Mouse (Mus musculus): Measurements from ENCODE around the gene Arhgap1.
A peak's percentile ranks its signal among the peaks of the same experiment; 100 is the strongest.

The Arhgap1 gene

GRCm38 (mm10) chr2:91699225-91699624, 49.6 kb downstream of the Arhgap1 start:
- peak; percentile 19 for DNase-seq (ENCODE audit: low spot score)

DNA sequence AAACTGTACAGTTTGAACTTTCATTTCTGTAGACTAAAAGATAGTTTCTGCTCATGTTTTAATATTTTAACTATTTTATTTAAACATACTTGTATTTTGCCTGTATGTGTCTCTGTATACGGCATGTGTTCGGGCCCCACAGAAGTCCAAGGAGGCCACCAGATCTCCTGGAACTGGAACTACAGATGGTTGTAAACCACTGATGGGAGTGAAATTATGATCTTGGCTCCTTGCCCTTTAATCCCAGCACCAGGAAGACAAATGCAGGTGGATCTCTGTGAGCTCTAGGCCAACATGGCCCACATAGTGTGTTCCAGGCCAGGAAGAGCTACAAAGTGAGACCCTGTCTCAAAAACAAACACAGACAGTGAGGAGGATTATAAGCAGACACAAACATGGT, 51.7 kb downstream of the Arhgap1 start:
- no peak for DNase-seq (ENCODE audit: low spot score)

GRCm38 (mm10) chr2:91705736-91706135, 56.1 kb downstream of the Arhgap1 start:
- no peak for DNase-seq (ENCODE audit: low spot score)

DNA sequence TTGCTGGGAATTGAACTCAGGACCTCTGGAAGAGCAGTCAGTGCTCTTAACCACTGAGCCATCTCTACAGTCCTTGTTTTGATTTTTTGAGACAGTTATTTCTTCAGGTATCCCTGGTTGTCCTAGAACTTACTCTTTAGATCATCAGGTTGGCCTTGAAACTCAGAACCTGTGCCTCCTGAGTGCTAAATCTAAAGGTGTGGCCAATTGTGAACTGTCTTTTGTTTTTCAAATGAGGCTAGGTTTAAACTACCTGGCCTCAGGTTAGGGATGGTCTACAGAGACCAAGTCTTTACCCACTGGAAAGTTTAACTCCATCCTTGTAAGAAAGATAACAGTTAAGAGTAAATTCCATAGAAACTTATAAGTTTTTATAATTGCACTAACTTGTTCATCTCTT, 56.8 kb downstream of the Arhgap1 start:
- DNase-seq (ENCODE audit: low spot score): no peak

DNA sequence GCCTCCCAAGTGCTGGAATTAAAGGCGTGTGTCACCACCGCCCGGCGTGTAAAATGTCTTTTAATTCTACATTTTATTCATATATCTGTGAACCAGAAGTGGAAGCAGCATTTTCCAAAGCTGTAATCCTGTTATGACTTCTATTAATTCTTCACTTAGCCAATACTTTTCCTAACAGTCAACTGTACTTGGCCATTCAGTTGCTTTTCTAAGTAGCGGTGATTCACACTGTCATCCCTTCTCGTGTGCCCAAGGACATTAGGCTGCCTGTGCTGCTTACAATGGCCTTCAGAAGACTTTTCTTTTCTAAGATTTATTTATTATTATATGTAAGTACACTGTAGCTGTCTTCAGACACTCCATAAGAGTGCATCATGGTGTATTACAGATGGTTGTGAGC, 58.7 kb downstream of the Arhgap1 start:
- DNase-seq (ENCODE audit: low spot score): no peak

- peak; percentile 93 for DNase-seq (ENCODE audit: low spot score)
Measured at GRCm38 (mm10) chr2:91710272-91711234, 60.9 kb downstream of the Arhgap1 start, which contains the start of the genes Atg13 and Harbi1. Gene Atg13, minus strand, starts transcription at chr2:91710576. Gene Harbi1, plus strand, starts transcription at chr2:91710852.

DNA sequence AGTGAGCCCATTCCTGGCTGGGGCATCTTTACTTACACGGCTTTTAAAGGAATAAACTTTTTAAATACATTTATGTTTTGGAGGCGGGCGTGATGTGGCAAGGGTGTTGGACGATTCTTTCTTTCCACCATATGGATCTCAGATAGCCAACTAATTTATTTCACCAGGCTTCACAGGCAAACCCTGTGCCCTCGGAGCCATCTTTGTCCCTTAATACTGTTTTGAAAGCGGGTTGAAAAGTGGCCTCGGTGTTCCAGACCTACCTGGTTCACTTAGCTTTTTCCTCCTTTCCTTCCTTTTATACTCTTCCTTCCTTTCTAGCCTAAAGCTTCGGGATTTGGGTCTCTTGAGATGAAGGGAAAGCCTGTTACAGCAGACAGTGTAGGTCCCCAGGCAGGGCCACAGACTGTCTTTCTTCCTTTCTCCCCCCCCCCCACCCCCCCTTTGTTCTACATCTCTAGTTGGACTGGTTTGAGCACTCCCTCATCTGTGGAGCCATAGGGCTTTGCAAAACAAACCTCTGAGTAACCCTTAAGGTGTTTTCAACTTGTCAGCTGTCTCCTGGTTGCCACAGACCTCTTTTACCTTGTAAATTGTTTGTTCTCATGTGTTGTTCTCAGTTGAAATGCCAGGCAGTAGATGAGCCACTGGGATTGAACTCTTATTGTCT, 61.7 kb downstream of the Arhgap1 start:
- DNase-seq (ENCODE audit: low spot score): peak; percentile 46

- DNase-seq (ENCODE audit: low spot score): no peak
Measured at GRCm38 (mm10) chr2:91714921-91715320, 65.3 kb downstream of the Arhgap1 start.

- no peak for DNase-seq (ENCODE audit: low spot score)
Measured at GRCm38 (mm10) chr2:91718276-91718675, 68.6 kb downstream of the Arhgap1 start.
